Mouse (Mus musculus) G1E (cell line): ENCODE results near the gene Wwox.

Experiments
- CTCF ChIP-seq: IDR thresholded peaks from 2 replicates; pipeline ENCODE4 v1.5.1; 2012; ENCODE audit warnings: low read depth, low read length, inconsistent platforms, mixed read lengths
- GATA1 ChIP-seq: IDR thresholded peaks from 2 replicates; pipeline ENCODE4 v1.6.1; 2012; ENCODE audit warnings: borderline replicate concordance, low read length, inconsistent platforms, mixed read lengths
- POLR2AphosphoS5 ChIP-seq: IDR thresholded peaks from 2 replicates; pipeline ENCODE4 v1.6.1; 2012; ENCODE audit warnings: low read depth, low read length, inconsistent platforms; ENCODE audit not compliant: insufficient replicate concordance
- TAL1 ChIP-seq: conservative IDR thresholded peaks from 2 replicates; pipeline ENCODE4 v1.6.1; 2012; ENCODE audit warnings: low read depth, low read length, inconsistent platforms, mixed read lengths

GRCm38 (mm10) chr8:115193767-115194166, 754.3 kb downstream of the Wwox start:
- TF ChIP-seq CTCF (no peak), GATA1 (no peak), TAL1 (no peak), POLR2AphosphoS5 (no peak)
